Mouse (Mus musculus) embryonic fibroblast, embryonic 13.5 days (primary cell): ENCODE measurements at regions not wholly inside any gene's neighbourhood (a gene's known extent, or its start where the extent isn't known, plus 50 kb on each side); places are given as distances from the start of the nearest gene placed in this dataset.
A peak's percentile ranks its signal among the peaks of the same experiment; 100 is the strongest.

Experiments used
- CTCF ChIP-seq: IDR thresholded peaks from 2 replicates; pipeline ENCODE4 v1.5.1; 2011; ENCODE audit warnings: mild to moderate bottlenecking, control low read depth, low read length, moderate library complexity, borderline replicate concordance; ENCODE audit not compliant: insufficient read depth
- POLR2A ChIP-seq: IDR thresholded peaks from 2 replicates; pipeline ENCODE4 v1.6.1; 2011; ENCODE audit warnings: low read depth, mild to moderate bottlenecking, control low read depth, low read length, moderate library complexity

GRCm38 (mm10) chr14:67584456-67585048, 1575.5 kb upstream of the Gulo start:
- TF ChIP-seq CTCF (0 out of 2 replicates have a peak, but pooled peaks have one; percentile 10), POLR2A (no peak)
